Mouse (Mus musculus) adrenal gland, postnatal 14 days (tissue): ENCODE results near the gene Ctnnd1. TPM values are rescaled to one million over a fixed set of nuclear protein-coding genes. Genes with fewer than 3 reads are reported as not detected.
"Not testable (repeated sequence)": the region's sequence is repeated elsewhere in the genome, so short reads cannot be mapped to it uniquely, and the experiment has no call there.

Experiments
- DNase-seq: peaks from one replicate; pipeline ENCODE4 v3.0.0; 2021; ENCODE audit warnings: mixed read lengths
- long read RNA-seq, 2 experiments: library from polyadenylated mRNA; stranded (forward); transcript quantifications; one replicate each; pipeline ENCODE4 v2.0.0; 2021
- total RNA-seq: library from RNA; stranded (reverse); gene quantifications from 2 replicates; pipeline ENCODE4 v1.2.3, GENCODE M21; 2021

Ctnnd1 gene
- 133 and 134 TPM in 2 replicates for total RNA-seq
- long read RNA-seq, experiment 1, full-length matches to known transcripts: 2 of 26 reads
- long read RNA-seq, experiment 1, partial matches to known transcripts: 8 of 26 reads
- long read RNA-seq, experiment 1, other reads (novel, unspliced or antisense): 16 of 26 reads
- long read RNA-seq, experiment 2, partial matches to known transcripts: 2 of 14 reads
- long read RNA-seq, experiment 2, other reads (novel, unspliced or antisense): 12 of 14 reads

GRCm38 (mm10) chr2:84650464-84651195 is at the start of gene Ctnnd1:
Gene Ctnnd1, minus strand, starts transcription at chr2:84650765.
- peak; percentile 91 for DNase-seq

- DNase-seq: peak; percentile 17
Measured at GRCm38 (mm10) chr2:84695007-84695695, 44.6 kb upstream of the Ctnnd1 start.

GRCm38 (mm10) chr2:84690050-84690449 is 39.5 kb upstream of the Ctnnd1 start:
- no peak for DNase-seq

- no peak for DNase-seq
Measured at GRCm38 (mm10) chr2:84688080-84688844, 37.7 kb upstream of the Ctnnd1 start.

GRCm38 (mm10) chr2:84682605-84683183 is 32.1 kb upstream of the Ctnnd1 start:
- DNase-seq: no peak

GRCm38 (mm10) chr2:84679016-84679415 is 28.5 kb upstream of the Ctnnd1 start, which contains the start of gene Tmx2:
Gene Tmx2, minus strand, starts transcription at chr2:84679140.
- DNase-seq: no peak

- peak; percentile 95 for DNase-seq
Measured at GRCm38 (mm10) chr2:84677968-84678880, 27.7 kb upstream of the Ctnnd1 start, which contains the start of the genes Gm28635 and Med19. Gene Gm28635, minus strand, starts transcription at chr2:84678041. Gene Med19, plus strand, starts transcription at chr2:84678402.

- DNase-seq: no peak
Measured at GRCm38 (mm10) chr2:84677270-84677967, 26.9 kb upstream of the Ctnnd1 start.

- DNase-seq: not testable (repeated sequence)
Measured at GRCm38 (mm10) chr2:84671535-84671934, 21.0 kb upstream of the Ctnnd1 start.

GRCm38 (mm10) chr2:84670569-84670933 is 20.0 kb upstream of the Ctnnd1 start, which contains the start of gene Selenoh:
Gene Selenoh, minus strand, starts transcription at chr2:84670770.
- DNase-seq: peak; percentile 92

- DNase-seq: peak; percentile 55
Measured at GRCm38 (mm10) chr2:84669828-84670568, 19.4 kb upstream of the Ctnnd1 start.

GRCm38 (mm10) chr2:84666081-84666480 is 15.5 kb upstream of the Ctnnd1 start:
- no peak for DNase-seq

GRCm38 (mm10) chr2:84662866-84663265 is 12.3 kb upstream of the Ctnnd1 start:
- peak; percentile 70 for DNase-seq

GRCm38 (mm10) chr2:84660253-84660652 is 9.7 kb upstream of the Ctnnd1 start:
- peak; percentile 64 for DNase-seq

GRCm38 (mm10) chr2:84658806-84659205 is 8.2 kb upstream of the Ctnnd1 start, which contains the start of gene Btbd18:
Gene Btbd18, plus strand, starts transcription at chr2:84659079.
- no peak for DNase-seq

GRCm38 (mm10) chr2:84655864-84656263 is 5.3 kb upstream of the Ctnnd1 start:
- DNase-seq: no peak

- no peak for DNase-seq
Measured at GRCm38 (mm10) chr2:84653354-84653753, 2.8 kb upstream of the Ctnnd1 start.

GRCm38 (mm10) chr2:84649674-84650073 is 891 bp downstream of the Ctnnd1 start:
- DNase-seq: peak; percentile 49

- no peak for DNase-seq
Measured at GRCm38 (mm10) chr2:84648369-84648768, 2.2 kb downstream of the Ctnnd1 start.
